Mouse (Mus musculus): Measurements from ENCODE around the gene Prrt1. TPM values are rescaled to one million over a fixed set of nuclear protein-coding genes. Genes with fewer than 3 reads are reported as not detected.

The Prrt1 gene
- polyA plus RNA-seq, 1 experiment = not detected

DNA sequence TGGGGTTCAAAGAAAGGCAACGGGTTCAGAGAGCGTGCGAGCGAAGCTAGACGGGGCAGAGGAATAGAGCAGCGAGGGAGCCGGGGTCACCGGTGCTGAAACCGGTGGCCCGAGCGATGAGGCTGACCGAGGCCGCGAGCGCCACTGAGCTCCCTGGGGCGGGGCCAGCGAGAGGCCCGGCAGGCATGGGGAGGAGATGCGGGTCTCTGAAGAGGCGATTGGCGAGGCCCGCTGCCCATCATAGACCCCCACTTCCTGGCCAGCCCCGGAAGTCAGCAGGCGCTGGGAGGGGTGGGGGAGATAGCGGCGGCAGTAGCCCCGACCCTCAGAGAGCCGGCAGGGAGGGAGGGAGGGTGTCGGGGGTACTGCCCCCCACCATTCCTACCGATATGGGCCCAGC lies 23.7 kb upstream of the Prrt1 start:
- TF ChIP-seq CTCF (IDR thresholded peaks at IDR 0.05; ENCODE audit: insufficient read depth, low read depth, low read length) (no peak), POLR2A (IDR thresholded peaks at IDR 0.05; ENCODE audit: insufficient read depth, low read depth, low read length) (peak; percentile 95)
- peak overlapping the region; percentile 61 for H3K4me3 ChIP-seq (ENCODE audit: insufficient read depth, low read depth, low read length)
- 0% methylated on average over 30 of the region's 30 CpGs for WGBS
- peaks cover 25% of the 10 kb centered on the region for H3K4me1 ChIP-seq (ENCODE audit: control insufficient read depth, insufficient read depth, low read length)
- H3K27ac ChIP-seq (ENCODE audit: insufficient read depth, low read depth, low read length) = peak overlapping the region; percentile 94

GRCm38 (mm10) chr17:34606186-34607039 lies 22.9 kb upstream of the Prrt1 start:
- H3K27ac ChIP-seq (ENCODE audit: insufficient read depth, low read depth, low read length) = no peak overlapping the region
- peak overlapping the region; percentile 61 for H3K4me3 ChIP-seq (ENCODE audit: insufficient read depth, low read depth, low read length)
- no peak for TF ChIP-seq CTCF (IDR thresholded peaks at IDR 0.05; ENCODE audit: insufficient read depth, low read depth, low read length)
- WGBS = 13% methylated on average over 32 of the region's 32 CpGs
- peaks cover 25% of the 10 kb centered on the region for H3K4me1 ChIP-seq (ENCODE audit: control insufficient read depth, insufficient read depth, low read length)

- H3K27ac ChIP-seq (ENCODE audit: insufficient read depth, low read depth, low read length) = no peak overlapping the region
- peaks cover 23% of the 10 kb centered on the region for H3K4me1 ChIP-seq (ENCODE audit: control insufficient read depth, insufficient read depth, low read length)
- TF ChIP-seq POLR2A (IDR thresholded peaks at IDR 0.05; ENCODE audit: insufficient read depth, low read depth, low read length) (no peak), CTCF (IDR thresholded peaks at IDR 0.05; ENCODE audit: insufficient read depth, low read depth, low read length) (no peak)
- H3K4me3 ChIP-seq (ENCODE audit: insufficient read depth, low read depth, low read length) = no peak overlapping the region
- 67% methylated on average over 7 of the region's 7 CpGs for WGBS
Observed at GRCm38 (mm10) chr17:34607997-34608396, 21.3 kb upstream of the Prrt1 start.

DNA sequence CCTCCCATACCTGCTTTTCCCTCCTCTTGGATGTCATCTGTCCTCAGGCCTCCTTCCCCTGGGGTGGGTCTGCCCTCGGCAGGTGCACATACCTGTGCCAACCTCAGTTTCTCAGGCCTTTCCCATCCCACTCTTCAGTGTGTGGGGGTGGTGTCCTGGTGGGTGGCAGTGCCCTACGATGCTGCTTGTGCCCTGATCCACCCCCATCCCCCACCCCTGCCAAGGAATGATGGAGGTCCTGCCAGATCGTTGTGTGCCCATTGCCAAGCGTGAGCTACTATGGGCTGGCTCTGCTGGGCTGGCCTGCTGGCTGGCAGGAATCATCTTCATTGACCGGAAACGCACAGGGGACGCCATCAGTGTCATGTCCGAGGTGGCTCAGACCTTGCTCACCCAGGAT lies 18.3 kb upstream of the Prrt1 start:
- H3K27ac ChIP-seq (ENCODE audit: insufficient read depth, low read depth, low read length) = no peak overlapping the region
- no peak overlapping the region for H3K4me3 ChIP-seq (ENCODE audit: insufficient read depth, low read depth, low read length)
- 79% methylated on average over 8 of the region's 8 CpGs for WGBS
- peaks cover 33% of the 10 kb centered on the region for H3K4me1 ChIP-seq (ENCODE audit: control insufficient read depth, insufficient read depth, low read length)
- TF ChIP-seq POLR2A (IDR thresholded peaks at IDR 0.05; ENCODE audit: insufficient read depth, low read depth, low read length) (no peak), CTCF (IDR thresholded peaks at IDR 0.05; ENCODE audit: insufficient read depth, low read depth, low read length) (no peak)

GRCm38 (mm10) chr17:34613054-34613645 lies 16.2 kb upstream of the Prrt1 start:
- TF ChIP-seq POLR2A (IDR thresholded peaks at IDR 0.05; ENCODE audit: insufficient read depth, low read depth, low read length) (no peak), CTCF (IDR thresholded peaks at IDR 0.05; ENCODE audit: insufficient read depth, low read depth, low read length) (no peak)
- Histone ChIP-seq H3K4me3 (ENCODE audit: insufficient read depth, low read depth, low read length) (no peak overlapping the region), H3K4me1 (ENCODE audit: control insufficient read depth, insufficient read depth, low read length) (peaks cover 25% of the 10 kb centered on the region), H3K27ac (ENCODE audit: insufficient read depth, low read depth, low read length) (no peak overlapping the region)
- WGBS = 76% methylated on average over 11 of the region's 11 CpGs

- H3K4me3 ChIP-seq (ENCODE audit: insufficient read depth, low read depth, low read length) = no peak overlapping the region
- peaks cover 18% of the 10 kb centered on the region for H3K4me1 ChIP-seq (ENCODE audit: control insufficient read depth, insufficient read depth, low read length)
- WGBS = 58% methylated on average over 10 of the region's 10 CpGs
- no peak overlapping the region for H3K27ac ChIP-seq (ENCODE audit: insufficient read depth, low read depth, low read length)
- TF ChIP-seq CTCF (IDR thresholded peaks at IDR 0.05; ENCODE audit: insufficient read depth, low read depth, low read length) = no peak
- no peak for TF ChIP-seq POLR2A (IDR thresholded peaks at IDR 0.05; ENCODE audit: insufficient read depth, low read depth, low read length)
Observed at GRCm38 (mm10) chr17:34613830-34614229, 15.5 kb upstream of the Prrt1 start.

DNA sequence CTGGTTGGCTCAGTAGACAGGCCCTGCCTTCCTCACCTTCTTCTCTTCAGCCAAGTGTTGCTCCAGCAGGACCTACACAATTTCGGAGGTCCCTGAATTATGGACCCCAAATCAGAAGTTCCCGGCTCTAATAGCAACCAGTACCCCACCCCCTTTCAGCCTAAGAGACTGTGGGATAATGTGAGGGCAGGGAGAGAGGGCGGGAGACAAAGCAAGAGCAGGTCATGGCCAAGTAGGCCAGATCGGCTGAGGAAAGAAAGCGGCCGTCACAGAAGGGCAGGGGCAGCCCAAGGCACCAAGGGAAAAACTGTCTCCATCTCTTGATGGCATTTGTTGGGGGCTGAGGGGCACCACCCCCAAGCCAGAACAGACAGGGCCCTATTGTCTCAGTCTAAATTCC lies 13.5 kb upstream of the Prrt1 start, which contains the start of gene Egfl8:
Gene Egfl8, minus strand, starts transcription at position 101 of the 400 bp plus-strand sequence.
- Histone ChIP-seq H3K4me1 (ENCODE audit: control insufficient read depth, insufficient read depth, low read length) (peaks cover 17% of the 10 kb centered on the region), H3K27ac (ENCODE audit: insufficient read depth, low read depth, low read length) (peak within 1 kb of the TSS; percentile 26; the same call in 1 of the 2 replicates), H3K4me3 (ENCODE audit: insufficient read depth, low read depth, low read length) (no peak within 1 kb of the TSS)
- 56% methylated on average over 6 of the region's 6 CpGs for WGBS
- TF ChIP-seq CTCF (IDR thresholded peaks at IDR 0.05; ENCODE audit: insufficient read depth, low read depth, low read length) = no peak
- no peak for TF ChIP-seq POLR2A (IDR thresholded peaks at IDR 0.05; ENCODE audit: insufficient read depth, low read depth, low read length)

- Histone ChIP-seq H3K4me3 (ENCODE audit: insufficient read depth, low read depth, low read length) (no peak overlapping the region), H3K4me1 (ENCODE audit: control insufficient read depth, insufficient read depth, low read length) (peaks cover 14% of the 10 kb centered on the region), H3K27ac (ENCODE audit: insufficient read depth, low read depth, low read length) (no peak overlapping the region)
- TF ChIP-seq CTCF (IDR thresholded peaks at IDR 0.05; ENCODE audit: insufficient read depth, low read depth, low read length) (no peak), POLR2A (IDR thresholded peaks at IDR 0.05; ENCODE audit: insufficient read depth, low read depth, low read length) (no peak)
- WGBS = 21% methylated on average over 6 of the region's 6 CpGs
Observed at GRCm38 (mm10) chr17:34618999-34619398, 10.3 kb upstream of the Prrt1 start.

- Histone ChIP-seq H3K4me3 (ENCODE audit: insufficient read depth, low read depth, low read length) (no peak overlapping the region), H3K27ac (ENCODE audit: insufficient read depth, low read depth, low read length) (no peak overlapping the region), H3K4me1 (ENCODE audit: control insufficient read depth, insufficient read depth, low read length) (peaks cover 8% of the 10 kb centered on the region; the same call in 1 of the 2 replicates)
- 93% methylated on average over 8 of the region's 8 CpGs for WGBS
- TF ChIP-seq CTCF (IDR thresholded peaks at IDR 0.05; ENCODE audit: insufficient read depth, low read depth, low read length) = no peak
- no peak for TF ChIP-seq POLR2A (IDR thresholded peaks at IDR 0.05; ENCODE audit: insufficient read depth, low read depth, low read length)
Observed at GRCm38 (mm10) chr17:34621006-34621405, 8.3 kb upstream of the Prrt1 start.

Measured in olfactory bulb, adult 2 months (tissue).